Mouse (Mus musculus) cortical plate, adult 2 months (tissue): ENCODE data around the gene Gabarapl1.

Source experiments
- CTCF ChIP-seq: fragments of 200-500 bp; IDR thresholded peaks from 2 replicates; pipeline ENCODE4 v1.5.1; 2011; ENCODE audit warnings: mild to moderate bottlenecking, control low read depth, low read length; ENCODE audit not compliant: insufficient read depth; ENCODE audit errors: extremely low read depth
- POLR2A ChIP-seq: fragments of 200-500 bp; IDR thresholded peaks from 2 replicates; pipeline ENCODE4 v1.6.1; 2011; ENCODE audit warnings: mild to moderate bottlenecking, low read length, control low read depth; ENCODE audit not compliant: insufficient read depth; ENCODE audit errors: extremely low read depth

DNA sequence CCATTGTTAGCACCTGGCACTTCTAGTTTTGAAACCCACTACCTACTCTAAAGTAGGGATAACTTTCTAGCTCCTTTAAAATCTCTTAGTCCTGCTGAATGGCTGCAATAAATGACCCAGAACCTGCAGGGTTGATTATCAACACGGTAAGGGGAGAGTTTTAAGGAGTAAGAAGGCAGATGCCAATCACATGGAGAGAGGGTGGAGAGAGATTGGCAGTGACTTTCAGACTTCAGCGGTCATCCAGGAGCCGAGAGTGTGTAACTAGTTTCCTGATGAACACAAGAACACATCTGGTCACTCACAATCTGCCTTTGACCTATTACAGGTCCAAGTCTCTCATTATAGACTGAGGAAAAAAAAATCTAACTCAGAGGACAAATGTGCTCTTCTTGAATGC is 20.6 kb upstream of the Gabarapl1 start, which contains the start of gene Tmem52b:
- TF ChIP-seq POLR2A (no peak), CTCF (no peak)
